Mouse (Mus musculus) megakaryocyte, embryonic 14.5 days (primary cell): ENCODE measurements around the gene Inafm2.

ENCODE experiments used
- FLI1 ChIP-seq: IDR thresholded peaks from 2 replicates; pipeline ENCODE4 v1.6.1; 2012; ENCODE audit warnings: low read length, inconsistent platforms, mixed read lengths
- GATA1 ChIP-seq: IDR thresholded peaks from 3 replicates; pipeline ENCODE4 v1.6.1; 2012; ENCODE audit warnings: mixed read lengths, low read length, inconsistent platforms, borderline replicate concordance

DNA sequence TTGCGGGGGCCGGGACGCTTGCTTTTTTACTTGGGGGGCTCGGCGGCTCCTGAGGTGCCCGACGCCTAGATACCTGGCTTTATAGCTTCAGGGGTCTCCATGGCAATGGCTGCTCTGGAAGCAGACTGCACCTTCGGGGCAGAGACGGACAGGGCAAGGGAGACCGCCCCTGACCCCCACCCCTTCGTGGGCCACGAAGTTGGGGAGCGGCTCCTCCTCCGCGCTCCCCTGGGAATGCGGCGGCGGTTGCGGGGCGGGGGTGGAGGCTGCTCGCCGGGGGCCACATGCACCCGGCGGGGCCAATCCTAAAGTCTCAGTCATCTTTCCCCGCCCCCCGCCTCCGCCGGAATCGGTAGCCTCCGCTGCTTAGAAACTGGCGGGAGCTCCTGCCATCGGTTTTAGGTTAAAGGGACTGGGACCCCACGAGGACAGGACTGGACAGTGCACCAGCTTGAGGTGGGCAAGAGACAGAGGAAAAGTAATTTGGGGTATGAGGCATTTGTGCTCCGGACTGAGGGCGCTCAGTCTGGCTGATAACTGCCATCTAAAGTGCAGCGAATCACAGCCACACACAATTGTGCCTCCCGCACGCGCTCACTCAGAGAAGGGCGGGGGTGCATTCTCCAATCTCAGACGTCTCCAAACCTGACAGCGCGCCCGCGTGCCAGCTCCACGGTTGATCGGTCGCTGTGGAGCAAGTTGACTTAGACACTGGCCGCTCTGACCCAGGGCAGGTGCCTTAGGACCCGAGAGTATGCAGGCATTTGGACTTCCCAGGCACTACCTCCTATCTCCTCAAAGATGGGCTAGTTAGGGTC lies 41.4 kb upstream of the Inafm2 start, which contains the start of gene Ankrd63:
- TF ChIP-seq GATA1 (no peak), FLI1 (no peak)
